In genomic region chr16:16250470-16250869, GRCm38 (mm10) we compare ENCODE assay signal across 24 mouse cellular contexts. TPM values are rescaled to one million over a fixed set of nuclear protein-coding genes. Genes with fewer than 3 reads are reported as not detected.
DNase-seq lines count a peak whose midpoint lies in the region; ATAC-seq and TF ChIP-seq lines count a peak whose summit lies in the region.
"Had no signal": no experiment of that assay in that cellular context is flagged by ENCODE, and none has a peak within 500 bp of the region (broad histone marks: within the 10 kb centered on the region; RNA-seq: fewer than 3 reads in every experiment).

No protein-coding gene starts in this region.

- intact Hi-C loops in heart, postnatal 25 days (cut with DNase I), result no loop called here

- peak overlapping the region; percentile 2; the same call in 1 of the 2 replicates for H3K27ac ChIP-seq in heart, embryonic 11.5 days (ENCODE audit: low read depth, low read length)
- H3K27ac ChIP-seq in liver, embryonic 11.5 days (ENCODE audit: low read depth, low read length), result no peak overlapping the region; the same call in 1 of the 2 replicates
- H3K27ac ChIP-seq in liver, postnatal 0 days (ENCODE audit: low read depth), result no peak overlapping the region
- H3K27ac ChIP-seq in liver, embryonic 13.5 days, result no peak overlapping the region
- H3K27ac ChIP-seq: forebrain, embryonic 12.5 days; gastrocnemius, adult 2 months; kidney, embryonic 15.5 days; midbrain, embryonic 10.5 days had no signal

- no peak for DNase-seq in heart, postnatal 25 days (ENCODE audit: low spot score)
- DNase-seq in liver, embryonic 11.5 days (ENCODE audit: low spot score), result no peak
- DNase-seq in liver, postnatal 0 days, result no peak
- DNase-seq in liver, embryonic 13.5 days, result no peak
- no peak for DNase-seq in left cerebral cortex, adult 18-20 months (ENCODE audit: low spot score in 2 of 2)
- DNase-seq in lung, postnatal 14 days, result no peak
- DNase-seq: adrenal gland, postnatal 10 days; B cell, adult 2 months; cerebellum, adult 11 months; cerebellum, postnatal 14 days; gastrocnemius, adult 2 months; kidney, postnatal 4 days; layer of hippocampus, adult 9-11 months; lung, adult 2 months; lung, postnatal 36 days; right cerebral cortex, postnatal 25 days; thymus, postnatal 36 days had no signal

- 43% methylated on average over 2 of the region's 2 CpGs for WGBS in heart, embryonic 11.5 days (ENCODE audit: insufficient replicate concordance)
- 51% methylated on average over 2 of the region's 2 CpGs for WGBS in liver, embryonic 11.5 days
- 52% methylated on average over 2 of the region's 2 CpGs for WGBS in liver, postnatal 0 days (ENCODE audit: insufficient replicate concordance)
- whole genome bisulfite sequencing in liver, embryonic 13.5 days (ENCODE audit: insufficient replicate concordance), result 18% methylated on average over 2 of the region's 2 CpGs

- no peak for ATAC-seq in heart, embryonic 11.5 days (replicated peaks; ENCODE audit: insufficient number of reproducible peaks, low FRiP score, low TSS enrichment)
- ATAC-seq in liver, embryonic 11.5 days (replicated peaks; ENCODE audit: low FRiP score), result peak; percentile 41; the same call in 1 of the 2 replicates
- ATAC-seq in liver, postnatal 0 days, result no peak
- peak; percentile 31; the same call in 1 of the 2 replicates for ATAC-seq in liver, embryonic 13.5 days (ENCODE audit: low read depth)
- ATAC-seq: hindbrain, embryonic 16.5 days; intestine, embryonic 16.5 days had no signal

- H3K4me2 ChIP-seq in heart, embryonic 11.5 days, result no peak overlapping the region
- H3K4me2 ChIP-seq in liver, embryonic 11.5 days, result no peak overlapping the region
- H3K4me2 ChIP-seq in liver, postnatal 0 days (ENCODE audit: low read depth, low read length), result no peak overlapping the region
- H3K4me2 ChIP-seq in liver, embryonic 13.5 days, result no peak overlapping the region
- H3K4me2 ChIP-seq: forebrain, embryonic 12.5 days; kidney, embryonic 15.5 days had no signal

- H3K9ac ChIP-seq in heart, embryonic 11.5 days (ENCODE audit: low read depth, low read length), result no peak overlapping the region
- H3K9ac ChIP-seq in liver, embryonic 11.5 days (ENCODE audit: low read depth, low read length), result no peak overlapping the region
- no peak overlapping the region for H3K9ac ChIP-seq in liver, postnatal 0 days (replicated peaks)
- H3K9ac ChIP-seq in liver, embryonic 13.5 days, result no peak overlapping the region
- H3K9ac ChIP-seq: forebrain, embryonic 12.5 days; kidney, embryonic 15.5 days had no signal

- TF ChIP-seq EP300 in liver, postnatal 0 days (IDR thresholded peaks at IDR 0.05; ENCODE audit: low read depth), result no peak

- H3K9me3 ChIP-seq in heart, embryonic 11.5 days (replicated peaks; ENCODE audit: control insufficient read depth, low read length), result no peaks in the 10 kb centered on the region
- H3K9me3 ChIP-seq in liver, embryonic 11.5 days (ENCODE audit: control insufficient read depth, low read length), result no peaks in the 10 kb centered on the region
- H3K9me3 ChIP-seq in liver, postnatal 0 days (ENCODE audit: low read length), result no peaks in the 10 kb centered on the region
- no peaks in the 10 kb centered on the region for H3K9me3 ChIP-seq in liver, embryonic 13.5 days (replicated peaks)
- H3K9me3 ChIP-seq: forebrain, embryonic 12.5 days; kidney, embryonic 15.5 days; midbrain, embryonic 10.5 days had no signal

- peaks cover 21% of the 10 kb centered on the region for H3K4me1 ChIP-seq in heart, embryonic 11.5 days (ENCODE audit: control insufficient read depth, insufficient read depth, low read length)
- H3K4me1 ChIP-seq in liver, embryonic 11.5 days (replicated peaks; ENCODE audit: control insufficient read depth, insufficient read depth, low read length), result no peaks in the 10 kb centered on the region
- no peaks in the 10 kb centered on the region for H3K4me1 ChIP-seq in liver, postnatal 0 days (ENCODE audit: insufficient read depth)
- H3K4me1 ChIP-seq in liver, embryonic 13.5 days (replicated peaks), result no peaks in the 10 kb centered on the region

- H3K36me3 ChIP-seq in heart, embryonic 11.5 days (ENCODE audit: control insufficient read depth, insufficient read depth, low read length), result no peaks in the 10 kb centered on the region
- H3K36me3 ChIP-seq in liver, embryonic 11.5 days (ENCODE audit: control insufficient read depth, insufficient read depth, low read length), result no peaks in the 10 kb centered on the region
- H3K36me3 ChIP-seq in liver, postnatal 0 days (replicated peaks; ENCODE audit: insufficient read depth, low read length), result peaks cover 6% of the 10 kb centered on the region; the same call in 1 of the 2 replicates
- H3K36me3 ChIP-seq in liver, embryonic 13.5 days, result no peaks in the 10 kb centered on the region
- H3K36me3 ChIP-seq: forebrain, embryonic 12.5 days; kidney, embryonic 15.5 days; midbrain, embryonic 10.5 days had no signal

- no peak for TF ChIP-seq CTCF in liver, postnatal 0 days (IDR thresholded peaks at IDR 0.05; ENCODE audit: low read depth)

- H3K4me3 ChIP-seq in heart, embryonic 11.5 days (ENCODE audit: low read depth, low read length), result no peak overlapping the region
- H3K4me3 ChIP-seq in liver, embryonic 11.5 days (ENCODE audit: low read depth, low read length), result no peak overlapping the region
- no peak overlapping the region for H3K4me3 ChIP-seq in liver, postnatal 0 days (ENCODE audit: low read depth, low read length)
- no peak overlapping the region for H3K4me3 ChIP-seq in liver, embryonic 13.5 days (replicated peaks)
- H3K4me3 ChIP-seq: forebrain, embryonic 12.5 days; gastrocnemius, adult 2 months; kidney, embryonic 15.5 days; midbrain, embryonic 10.5 days had no signal

- H3K27me3 ChIP-seq in heart, embryonic 11.5 days (ENCODE audit: control insufficient read depth, insufficient read depth, low read length), result no peaks in the 10 kb centered on the region
- no peaks in the 10 kb centered on the region for H3K27me3 ChIP-seq in liver, embryonic 11.5 days (replicated peaks; ENCODE audit: control insufficient read depth, insufficient read depth, low read length)
- H3K27me3 ChIP-seq in liver, postnatal 0 days (ENCODE audit: insufficient read depth, low read length), result no peaks in the 10 kb centered on the region
- no peaks in the 10 kb centered on the region for H3K27me3 ChIP-seq in liver, embryonic 13.5 days
- H3K27me3 ChIP-seq: forebrain, embryonic 12.5 days; kidney, embryonic 15.5 days had no signal

RNA-seq across cellular contexts. Expression of gene Pkp2, which starts 37.4 kb away (rescaled TPM):
- polyA plus RNA-seq in heart, embryonic 11.5 days (2014; fragmentation: Nextera tagmentation; extraction: Ambion mirVana), result 95.7 and 114 TPM in 2 replicates
- total RNA-seq in heart, postnatal 25 days (2021), result 100 to 1,000 TPM; 137 to 142 TPM
- 7.1 and 8.1 TPM in 2 replicates for polyA plus RNA-seq in liver, embryonic 11.5 days (2014; fragmentation: Nextera tagmentation; extraction: Ambion mirVana)
- 14.4 and 18.5 TPM in 2 replicates for polyA plus RNA-seq in liver, postnatal 0 days (2015; fragmentation: Nextera tagmentation; extraction: Ambion mirVana)
- 4.9 and 6.3 TPM in 2 replicates for polyA plus RNA-seq in liver, embryonic 13.5 days (2015; fragmentation: Nextera tagmentation; extraction: Ambion mirVana)
- 1 to 10 TPM; 6.4 to 7.5 TPM for total RNA-seq in left cerebral cortex, adult 18-20 months (2021)
- total RNA-seq: granulocyte monocyte progenitor cell, adult 5-6 weeks had no signal

RNA-seq across cellular contexts. Expression of gene Yars2, which starts 52.3 kb away (rescaled TPM):
- polyA plus RNA-seq in heart, embryonic 11.5 days (2014; fragmentation: Nextera tagmentation; extraction: Ambion mirVana), result 39.5 and 43.7 TPM in 2 replicates
- 10 to 100 TPM; 31.0 to 36.4 TPM for total RNA-seq in heart, postnatal 25 days (2021)
- 62.9 and 67.1 TPM in 2 replicates for polyA plus RNA-seq in liver, embryonic 11.5 days (2014; fragmentation: Nextera tagmentation; extraction: Ambion mirVana)
- 17.8 and 18.7 TPM in 2 replicates for polyA plus RNA-seq in liver, postnatal 0 days (2015; fragmentation: Nextera tagmentation; extraction: Ambion mirVana)
- 38.7 and 43.4 TPM in 2 replicates for polyA plus RNA-seq in liver, embryonic 13.5 days (2015; fragmentation: Nextera tagmentation; extraction: Ambion mirVana)
- total RNA-seq in left cerebral cortex, adult 18-20 months (2021), result 10 to 100 TPM; 24.6 to 25.6 TPM

Comparison
In these comparisons a context has a peak if more than half of its experiments do, and no peak if none do; other contexts are left out.
1. ATAC-seq: peak in liver, embryonic 11.5 days (single experiment) and liver, embryonic 13.5 days (single experiment); none in heart, embryonic 11.5 days (single experiment) and liver, postnatal 0 days (single experiment).